ENCODE assay signal across 9 mouse cellular contexts in genomic region chr2:27899894-27900293, GRCm38 (mm10). TPM values are rescaled to one million over a fixed set of nuclear protein-coding genes. Genes with fewer than 3 reads are reported as not detected.
DNase-seq lines count a peak whose midpoint lies in the region; ATAC-seq lines count a peak whose summit lies in the region.
"Had no signal": no experiment of that assay in that cellular context is flagged by ENCODE, and none has a peak within 500 bp of the region (broad histone marks: within the 10 kb centered on the region; RNA-seq: fewer than 3 reads in every experiment).

No protein-coding gene starts in this region.

- H3K27me3 ChIP-seq in midbrain, embryonic 10.5 days (ENCODE audit: low read depth, poor library complexity, severe bottlenecking): no peaks in the 10 kb centered on the region
- no peaks in the 10 kb centered on the region for H3K27me3 ChIP-seq in midbrain, embryonic 13.5 days
- H3K27me3 ChIP-seq: limb, embryonic 13.5 days had no signal

- 71% methylated on average over 3 of the region's 3 CpGs for WGBS in midbrain, embryonic 10.5 days
- 65% methylated on average over 3 of the region's 3 CpGs for WGBS in midbrain, embryonic 13.5 days

- no peaks in the 10 kb centered on the region for H3K36me3 ChIP-seq in midbrain, embryonic 10.5 days
- no peaks in the 10 kb centered on the region for H3K36me3 ChIP-seq in midbrain, embryonic 13.5 days

- H3K9me3 ChIP-seq in midbrain, embryonic 10.5 days (replicated peaks): no peaks in the 10 kb centered on the region
- H3K9me3 ChIP-seq in midbrain, embryonic 13.5 days: no peaks in the 10 kb centered on the region
- H3K9me3 ChIP-seq: limb, embryonic 13.5 days had no signal

- H3K4me1 ChIP-seq in midbrain, embryonic 10.5 days: peaks cover 15% of the 10 kb centered on the region
- 0 out of 2 replicates have a peak, but pooled peaks cover 2% of the 10 kb centered on the region for H3K4me1 ChIP-seq in midbrain, embryonic 13.5 days (replicated peaks)

- H3K27ac ChIP-seq in midbrain, embryonic 10.5 days (replicated peaks): no peak overlapping the region
- H3K27ac ChIP-seq in midbrain, embryonic 13.5 days: no peak overlapping the region
- H3K27ac ChIP-seq: limb, embryonic 13.5 days had no signal

- no peak overlapping the region for H3K4me2 ChIP-seq in midbrain, embryonic 13.5 days (replicated peaks)
- H3K4me2 ChIP-seq: limb, embryonic 13.5 days had no signal

- no peak for ATAC-seq in midbrain, embryonic 13.5 days

- no peak overlapping the region for H3K9ac ChIP-seq in midbrain, embryonic 13.5 days (replicated peaks)
- H3K9ac ChIP-seq: limb, embryonic 13.5 days had no signal

- DNase-seq in cerebellum, postnatal 25 days: peak; percentile 31 to 59
- no peak for DNase-seq in cerebellum, adult 11-12 months
- DNase-seq in midbrain, embryonic 10.5 days (ENCODE audit: low spot score): peak; percentile 54
- peak; percentile 72 for DNase-seq in c-Kit-positive CD71-positive TER-119-positive erythroid progenitor cells, embryonic 14.5 days (ENCODE audit: low spot score)
- peak; percentile 55 to 66 for DNase-seq in kidney, postnatal 4 days
- peak; percentile 71 for DNase-seq in retina, embryonic 14.5 days (ENCODE audit: low spot score)
- DNase-seq in right cerebral cortex, postnatal 14 days: no peak

- H3K4me3 ChIP-seq in midbrain, embryonic 10.5 days: no peak overlapping the region
- no peak overlapping the region for H3K4me3 ChIP-seq in midbrain, embryonic 13.5 days (replicated peaks)
- H3K4me3 ChIP-seq: limb, embryonic 13.5 days had no signal

RNA-seq across cellular contexts. Expression of gene Col5a1, which starts 13.7 kb away (rescaled TPM):
- 16.2 and 19.8 TPM in 2 replicates for polyA plus RNA-seq in midbrain, embryonic 10.5 days (2016; fragmentation: Nextera tagmentation; extraction: Ambion mirVana)
- 7.1 and 9.2 TPM in 2 replicates for polyA plus RNA-seq in midbrain, embryonic 13.5 days (2015; fragmentation: Nextera tagmentation; extraction: Ambion mirVana)

Comparison
In these comparisons a context has a peak if more than half of its experiments do, and no peak if none do; other contexts are left out.
1. DNase-seq: peak in cerebellum, postnatal 25 days (2 of 2), midbrain, embryonic 10.5 days (single experiment), c-Kit-positive CD71-positive TER-119-positive erythroid progenitor cells, embryonic 14.5 days (single experiment), kidney, postnatal 4 days (2 of 2) and retina, embryonic 14.5 days (single experiment); none in cerebellum, adult 11-12 months (single experiment) and right cerebral cortex, postnatal 14 days (single experiment).